Mouse (Mus musculus): Measurements from ENCODE around the gene Prkn. TPM values are rescaled to one million over a fixed set of nuclear protein-coding genes. Genes with fewer than 3 reads are reported as not detected.

Prkn gene
- polyA plus RNA-seq, 1 experiment from 2014 or later: 0.68 TPM

DNA sequence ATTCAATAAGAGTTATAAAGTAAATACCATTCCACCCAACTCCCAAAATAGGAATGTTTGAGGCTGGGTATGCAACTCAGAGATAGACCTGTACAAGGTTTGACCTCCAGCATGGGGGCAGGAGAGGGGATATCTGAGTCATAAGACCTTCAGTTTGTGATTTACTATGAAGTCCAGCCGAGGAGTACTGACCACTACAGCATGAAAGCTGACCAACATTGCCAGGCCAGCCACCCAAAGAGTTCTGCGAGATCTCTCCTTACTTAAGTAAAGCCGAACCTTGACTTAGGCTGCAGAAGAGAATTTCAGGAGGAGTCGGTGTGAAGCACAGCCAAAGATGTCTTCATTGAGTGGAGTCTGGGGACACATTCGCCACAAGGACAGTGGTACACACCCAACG, 1079.4 kb downstream of the Prkn start:
- Histone ChIP-seq H3K4me3 (no peak overlapping the region), H3K36me3 (no peaks in the 10 kb centered on the region), H3K27me3 (ENCODE audit: low read depth, poor library complexity, severe bottlenecking) (peaks cover 14% of the 10 kb centered on the region), H3K27ac (replicated peaks) (no peak overlapping the region), H3K9me3 (replicated peaks) (no peaks in the 10 kb centered on the region), H3K4me1 (no peaks in the 10 kb centered on the region)
- 92% methylated on average over 6 of the region's 6 CpGs for WGBS
- DNase-seq (ENCODE audit: low spot score): no peak

DNA sequence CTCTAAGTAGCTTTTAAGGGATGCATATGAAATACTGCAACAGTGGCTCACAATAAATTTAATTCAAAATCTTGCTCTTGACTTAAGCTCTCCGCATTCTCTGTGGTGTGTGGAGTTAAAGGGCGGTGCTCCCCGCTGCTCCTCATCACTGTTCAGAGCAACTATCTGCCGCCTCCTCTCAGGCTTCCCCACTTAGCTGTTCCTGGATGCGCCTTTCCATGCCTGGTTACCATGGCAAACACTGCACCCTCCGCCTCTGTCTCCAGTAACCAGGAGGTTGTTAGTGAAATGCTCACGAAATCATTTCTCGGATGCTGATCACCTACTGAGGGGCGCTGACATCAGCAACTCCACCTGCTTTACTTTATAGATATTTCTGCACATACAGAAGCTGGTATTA, 1080.8 kb downstream of the Prkn start:
- no peak overlapping the region for H3K27ac ChIP-seq (replicated peaks)
- no peaks in the 10 kb centered on the region for H3K36me3 ChIP-seq
- H3K4me1 ChIP-seq: no peaks in the 10 kb centered on the region
- H3K4me3 ChIP-seq: no peak overlapping the region
- H3K9me3 ChIP-seq (replicated peaks): no peaks in the 10 kb centered on the region
- H3K27me3 ChIP-seq (ENCODE audit: low read depth, poor library complexity, severe bottlenecking): no peaks in the 10 kb centered on the region
- no peak for DNase-seq (ENCODE audit: low spot score)
- 78% methylated on average over 9 of the region's 9 CpGs for WGBS

DNA sequence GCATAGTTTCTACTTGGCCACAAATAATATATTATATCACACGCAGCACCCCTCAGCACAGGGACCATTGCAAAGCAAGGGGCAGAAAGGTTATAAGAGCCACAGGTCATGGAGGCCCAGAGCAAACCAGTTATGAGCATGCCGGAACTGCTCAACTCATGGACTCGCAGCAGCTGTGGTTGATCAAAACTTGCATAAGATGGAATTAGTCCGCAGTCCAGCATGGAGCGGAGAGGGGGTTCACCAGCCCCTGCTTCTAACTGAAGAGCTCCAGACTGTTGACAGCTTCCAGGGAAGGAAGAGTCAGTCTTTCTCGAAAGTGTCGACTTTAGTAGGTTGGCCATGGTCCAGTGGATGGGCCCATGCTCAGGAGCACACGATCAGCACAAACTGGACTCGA, 1083.8 kb downstream of the Prkn start:
- Histone ChIP-seq H3K27me3 (ENCODE audit: low read depth, poor library complexity, severe bottlenecking) (no peaks in the 10 kb centered on the region), H3K9me3 (replicated peaks) (no peaks in the 10 kb centered on the region), H3K27ac (replicated peaks) (no peak overlapping the region), H3K4me1 (no peaks in the 10 kb centered on the region), H3K4me3 (no peak overlapping the region), H3K36me3 (no peaks in the 10 kb centered on the region)
- no peak for DNase-seq (ENCODE audit: low spot score)
- 96% methylated on average over 9 of the region's 9 CpGs for WGBS

DNA sequence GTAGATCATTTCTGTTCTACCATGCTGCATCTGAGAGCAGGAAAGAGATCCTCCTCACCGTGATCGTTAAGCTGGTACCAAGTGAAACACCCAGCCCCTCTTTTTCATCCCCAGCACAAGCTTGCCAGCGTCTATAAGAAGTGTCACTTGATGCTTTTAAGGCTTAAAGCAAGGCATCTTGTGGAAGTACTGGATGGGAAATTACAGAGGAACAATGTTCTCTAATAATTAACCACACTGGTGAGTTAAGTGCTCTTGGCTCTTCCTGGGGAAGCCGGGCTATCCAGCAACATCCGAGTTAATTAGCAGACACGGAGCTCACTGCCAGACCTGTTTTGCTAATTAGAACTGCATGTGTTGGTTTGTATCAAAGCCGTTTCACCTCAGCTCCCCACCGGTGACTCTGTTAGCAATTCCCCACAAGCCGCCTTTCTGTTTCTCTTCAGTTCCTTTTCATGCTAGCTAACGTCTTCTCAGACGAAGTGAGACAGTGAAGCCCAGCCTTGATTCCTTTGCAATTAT, 1086.7 kb downstream of the Prkn start:
- H3K27me3 ChIP-seq (ENCODE audit: low read depth, poor library complexity, severe bottlenecking): no peaks in the 10 kb centered on the region

DNA sequence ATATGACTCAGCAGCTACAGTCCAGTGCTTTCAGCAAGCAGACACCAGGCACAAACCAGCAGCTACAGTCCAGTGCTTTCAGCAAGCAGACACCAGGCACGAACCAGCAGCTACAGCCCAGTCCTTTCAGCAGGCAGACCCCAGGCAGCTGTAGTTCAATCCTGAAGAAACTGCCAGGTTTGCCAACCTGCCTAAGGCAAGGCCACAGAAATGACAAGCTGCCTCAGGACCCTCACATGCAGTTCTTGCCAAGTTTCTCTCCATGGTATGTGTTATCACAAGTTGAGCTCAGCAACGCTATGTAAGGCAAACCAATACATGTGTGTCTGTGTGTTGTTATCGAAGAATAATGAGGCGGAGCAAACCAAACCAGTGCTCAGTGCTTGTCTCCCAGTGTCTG, 1091.5 kb downstream of the Prkn start:
- no peak overlapping the region for H3K27ac ChIP-seq (replicated peaks)
- WGBS: 88% methylated on average over 4 of the region's 4 CpGs
- no peaks in the 10 kb centered on the region for H3K36me3 ChIP-seq
- no peak overlapping the region for H3K4me3 ChIP-seq
- no peaks in the 10 kb centered on the region for H3K4me1 ChIP-seq
- H3K27me3 ChIP-seq (ENCODE audit: low read depth, poor library complexity, severe bottlenecking): no peaks in the 10 kb centered on the region
- H3K9me3 ChIP-seq (replicated peaks): no peaks in the 10 kb centered on the region
- DNase-seq (ENCODE audit: low spot score): no peak

More for the DNA sequence above, 1086.7 kb downstream of the Prkn start:
- WGBS: 63% methylated on average over 11 of the region's 11 CpGs
- Histone ChIP-seq H3K9me3 (replicated peaks) (no peaks in the 10 kb centered on the region), H3K36me3 (no peaks in the 10 kb centered on the region), H3K27ac (replicated peaks) (no peak overlapping the region), H3K4me1 (no peaks in the 10 kb centered on the region), H3K4me3 (no peak overlapping the region)
- no peak for DNase-seq (ENCODE audit: low spot score)

DNA sequence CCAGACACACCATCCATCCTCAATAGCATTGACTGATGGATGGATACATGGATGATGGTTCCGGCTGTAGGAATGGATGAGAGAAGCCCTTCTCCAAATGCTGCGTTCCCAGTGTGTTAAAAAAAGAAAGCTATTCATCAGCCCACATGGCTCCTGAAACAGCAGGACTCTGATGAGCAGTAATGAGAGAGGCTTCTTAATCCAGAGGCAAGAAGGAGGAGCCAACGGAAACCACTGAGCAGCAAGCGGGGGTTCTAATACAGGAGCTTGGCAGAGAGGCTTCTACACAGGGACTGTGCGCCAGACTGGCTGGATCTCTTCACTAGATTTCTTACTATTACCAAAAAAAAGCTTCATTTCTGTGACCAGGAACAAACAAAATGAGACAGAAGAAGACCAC, 1093.6 kb downstream of the Prkn start:
- Histone ChIP-seq H3K27ac (replicated peaks) (no peak overlapping the region), H3K27me3 (ENCODE audit: low read depth, poor library complexity, severe bottlenecking) (no peaks in the 10 kb centered on the region), H3K9me3 (replicated peaks) (no peaks in the 10 kb centered on the region), H3K4me1 (no peaks in the 10 kb centered on the region), H3K36me3 (no peaks in the 10 kb centered on the region), H3K4me3 (no peak overlapping the region)
- 62% methylated on average over 5 of the region's 5 CpGs for WGBS
- DNase-seq (ENCODE audit: low spot score): no peak

DNA sequence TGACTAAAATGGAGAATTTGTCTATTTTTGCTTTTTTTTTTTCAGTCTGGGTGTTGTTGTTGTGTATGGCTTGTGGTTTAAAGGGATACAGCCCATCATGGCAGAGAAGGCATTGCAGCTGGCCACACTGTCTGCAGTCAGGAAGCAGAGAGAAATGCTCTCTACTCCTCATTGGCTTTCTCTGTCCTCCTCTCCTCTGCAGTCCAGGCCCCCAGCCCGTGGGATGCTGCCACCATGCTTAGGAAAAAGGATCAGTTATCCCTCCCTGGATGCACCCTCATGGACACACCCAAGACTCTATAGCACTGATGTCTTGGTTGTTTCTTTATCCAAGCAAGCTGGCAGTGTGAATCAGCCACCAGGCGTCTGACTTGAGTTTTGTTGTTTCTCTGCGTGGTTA, 1107.3 kb downstream of the Prkn start:
- Histone ChIP-seq H3K27ac (replicated peaks) (no peak overlapping the region), H3K27me3 (ENCODE audit: low read depth, poor library complexity, severe bottlenecking) (no peaks in the 10 kb centered on the region), H3K4me3 (no peak overlapping the region), H3K9me3 (replicated peaks) (no peaks in the 10 kb centered on the region), H3K4me1 (peaks cover 8% of the 10 kb centered on the region), H3K36me3 (no peaks in the 10 kb centered on the region)
- WGBS: 88% methylated on average over 3 of the region's 3 CpGs
- DNase-seq (ENCODE audit: low spot score): no peak

DNA sequence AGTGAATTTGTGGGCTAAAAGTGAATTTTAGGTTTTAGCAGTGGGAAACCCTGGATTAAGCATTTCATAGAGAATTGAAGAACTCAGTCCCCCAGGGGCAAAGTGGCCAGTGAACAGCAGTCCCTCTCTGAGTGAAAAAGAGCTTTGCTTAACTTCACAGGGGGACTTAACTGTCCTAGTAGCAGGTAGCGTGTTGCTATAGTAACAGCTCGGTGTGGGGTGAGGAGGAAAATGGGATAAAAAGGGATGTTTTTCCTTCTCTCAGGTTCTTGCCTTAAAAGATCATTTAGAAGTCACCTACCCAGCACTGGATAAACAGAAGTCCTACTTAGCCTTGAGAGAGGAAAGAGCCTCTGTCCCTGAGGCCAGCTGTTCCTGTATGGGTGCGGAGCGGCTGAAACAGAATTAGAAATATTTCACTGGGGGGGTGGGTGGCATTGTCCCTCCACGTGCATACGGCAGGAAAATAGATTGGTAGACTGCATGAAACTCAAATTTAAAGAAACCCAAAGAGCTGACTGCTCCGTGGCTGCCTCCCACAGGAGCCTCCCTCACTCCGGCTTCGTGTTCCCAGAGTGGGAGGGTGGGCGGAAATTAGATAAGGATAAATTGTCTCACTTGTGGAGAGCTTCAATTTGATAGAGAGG, 1109.5 kb downstream of the Prkn start:
- no peak for DNase-seq (ENCODE audit: low spot score)
- H3K27me3 ChIP-seq (ENCODE audit: low read depth, poor library complexity, severe bottlenecking): no peaks in the 10 kb centered on the region
- no peaks in the 10 kb centered on the region for H3K9me3 ChIP-seq (replicated peaks)
- H3K27ac ChIP-seq (replicated peaks): no peak overlapping the region
- H3K4me3 ChIP-seq: no peak overlapping the region
- H3K36me3 ChIP-seq: no peaks in the 10 kb centered on the region
- H3K4me1 ChIP-seq: peaks cover 8% of the 10 kb centered on the region
- 58% methylated on average over 10 of the region's 10 CpGs for whole genome bisulfite sequencing

DNA sequence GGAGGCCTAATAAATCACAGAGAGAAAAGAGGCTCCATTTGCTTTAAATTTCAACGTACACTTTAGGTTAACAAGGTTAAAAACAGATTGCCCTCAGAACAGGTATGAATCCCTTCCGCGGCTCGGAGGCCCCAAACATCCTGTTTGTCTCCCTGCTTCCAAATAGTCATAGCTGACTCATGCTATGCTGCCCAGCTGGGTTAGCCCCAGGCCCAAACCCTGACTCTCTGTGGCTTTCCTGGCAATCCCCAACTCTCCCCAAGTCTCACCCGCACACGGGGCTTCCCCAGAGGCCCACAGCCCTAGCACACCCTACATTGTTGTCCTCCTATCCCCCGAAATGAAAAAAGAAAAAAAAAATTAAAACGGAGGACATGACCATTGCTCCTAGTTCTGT, 1110.0 kb downstream of the Prkn start:
- Histone ChIP-seq H3K36me3 (no peaks in the 10 kb centered on the region), H3K27me3 (ENCODE audit: low read depth, poor library complexity, severe bottlenecking) (no peaks in the 10 kb centered on the region), H3K4me1 (peaks cover 8% of the 10 kb centered on the region), H3K27ac (replicated peaks) (no peak overlapping the region), H3K9me3 (replicated peaks) (no peaks in the 10 kb centered on the region), H3K4me3 (no peak overlapping the region)
- DNase-seq (ENCODE audit: low spot score): no peak
- 79% methylated on average over 8 of the region's 8 CpGs for WGBS

DNA sequence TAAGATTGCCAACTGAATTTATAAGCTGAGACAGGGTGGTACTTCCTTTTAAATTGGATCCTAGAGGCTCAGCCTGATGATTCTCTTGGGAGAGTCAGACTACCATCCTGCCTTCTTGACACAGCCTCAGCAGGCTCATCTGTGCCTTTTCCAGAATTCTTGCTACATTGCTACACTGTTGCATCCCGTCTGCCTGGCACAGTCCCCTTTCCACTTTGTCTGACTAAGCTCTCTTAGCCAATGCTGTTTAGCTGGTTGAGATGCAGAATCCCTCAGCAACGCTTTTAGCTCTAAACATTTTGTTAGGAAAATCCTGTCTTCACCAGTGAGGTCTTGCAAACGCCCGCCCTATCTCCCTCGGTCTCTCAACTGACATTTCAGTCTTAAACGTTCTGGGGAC, 1115.1 kb downstream of the Prkn start:
- 84% methylated on average over 6 of the region's 6 CpGs for WGBS
- Histone ChIP-seq H3K36me3 (no peaks in the 10 kb centered on the region), H3K4me3 (no peak overlapping the region), H3K4me1 (peaks cover 9% of the 10 kb centered on the region), H3K27ac (replicated peaks) (no peak overlapping the region), H3K9me3 (replicated peaks) (0 out of 2 replicates have a peak, but pooled peaks cover 9% of the 10 kb centered on the region), H3K27me3 (ENCODE audit: low read depth, poor library complexity, severe bottlenecking) (no peaks in the 10 kb centered on the region)
- DNase-seq (ENCODE audit: low spot score): no peak

DNA sequence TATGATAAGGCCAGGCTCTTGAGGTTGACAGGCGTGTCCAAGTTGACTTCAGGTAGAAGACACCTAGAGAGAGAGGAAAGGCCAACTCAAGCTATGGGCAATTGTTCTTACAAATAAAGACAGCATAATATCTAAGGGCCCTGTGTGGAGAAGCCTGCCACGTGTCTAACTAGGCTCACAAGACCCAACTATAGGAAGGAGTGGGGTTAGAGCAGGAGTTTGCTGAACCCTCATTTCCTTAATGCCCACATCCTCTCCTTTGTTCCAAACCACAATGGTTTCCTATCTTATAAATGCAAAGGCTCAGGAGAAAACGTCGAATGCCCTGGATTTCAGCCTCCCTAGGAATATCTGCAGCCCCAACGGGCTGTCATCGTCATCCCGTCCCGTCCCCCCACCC, 1120.3 kb downstream of the Prkn start:
- Histone ChIP-seq H3K27ac (replicated peaks) (no peak overlapping the region), H3K9me3 (replicated peaks) (0 out of 2 replicates have a peak, but pooled peaks cover 9% of the 10 kb centered on the region), H3K27me3 (ENCODE audit: low read depth, poor library complexity, severe bottlenecking) (no peaks in the 10 kb centered on the region), H3K4me1 (peaks cover 15% of the 10 kb centered on the region), H3K36me3 (no peaks in the 10 kb centered on the region), H3K4me3 (no peak overlapping the region)
- no peak for DNase-seq (ENCODE audit: low spot score)
- WGBS: 91% methylated on average over 8 of the region's 8 CpGs

DNA sequence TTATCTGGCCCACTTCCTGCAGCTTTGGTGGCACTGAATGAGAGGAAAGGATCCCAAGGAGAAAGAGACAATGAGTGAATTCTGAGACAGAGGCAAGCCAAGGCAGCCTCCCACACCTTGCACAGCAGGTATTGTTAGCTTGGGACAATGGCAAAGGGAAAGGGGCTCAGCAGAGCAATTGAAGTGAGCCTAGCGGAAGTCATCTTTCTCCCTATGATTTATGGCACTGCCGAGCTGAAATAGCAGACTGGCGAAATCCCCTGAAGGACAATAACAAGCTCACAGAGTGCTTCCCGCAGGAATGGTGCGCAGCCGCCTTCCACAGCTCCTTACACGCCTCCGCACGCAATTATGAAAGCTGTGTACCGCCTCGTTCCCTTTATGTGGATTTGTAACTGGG, 1122.6 kb downstream of the Prkn start:
- WGBS: 55% methylated on average over 11 of the region's 11 CpGs
- Histone ChIP-seq H3K9me3 (replicated peaks) (0 out of 2 replicates have a peak, but pooled peaks cover 9% of the 10 kb centered on the region), H3K36me3 (no peaks in the 10 kb centered on the region), H3K27ac (replicated peaks) (no peak overlapping the region), H3K4me3 (no peak overlapping the region), H3K27me3 (ENCODE audit: low read depth, poor library complexity, severe bottlenecking) (no peaks in the 10 kb centered on the region), H3K4me1 (peaks cover 6% of the 10 kb centered on the region)
- DNase-seq (ENCODE audit: low spot score): no peak

DNA sequence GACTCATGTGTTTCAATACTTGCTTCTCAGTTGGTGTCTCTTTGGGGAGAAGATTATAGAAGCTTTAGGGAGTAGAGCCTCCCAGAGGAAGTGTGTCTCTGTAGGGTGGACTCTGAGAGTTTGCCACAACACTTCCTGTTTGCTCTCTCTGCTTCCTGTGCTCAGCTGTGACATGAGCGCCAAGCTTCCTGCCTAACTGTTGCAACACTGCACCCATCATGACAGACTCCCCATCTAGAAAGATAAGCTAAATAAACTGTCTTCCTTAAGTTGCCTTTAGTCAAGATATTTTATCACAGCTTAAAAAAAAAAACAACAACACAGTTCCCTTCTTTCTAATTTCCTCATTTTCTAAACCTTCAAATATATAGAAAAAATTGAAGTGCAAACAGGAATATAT, 1130.0 kb downstream of the Prkn start:
- 78% methylated on average over 1 of the region's 1 CpGs for WGBS
- H3K27me3 ChIP-seq (ENCODE audit: low read depth, poor library complexity, severe bottlenecking): peaks cover 12% of the 10 kb centered on the region; the same call in 1 of the 2 replicates
- H3K4me3 ChIP-seq: no peak overlapping the region

More for the DNA sequence above, 1130.0 kb downstream of the Prkn start:
- DNase-seq (ENCODE audit: low spot score): no peak
- H3K9me3 ChIP-seq (replicated peaks): no peaks in the 10 kb centered on the region
- no peaks in the 10 kb centered on the region for H3K36me3 ChIP-seq
- no peak overlapping the region for H3K27ac ChIP-seq (replicated peaks)
- H3K4me1 ChIP-seq: peaks cover 7% of the 10 kb centered on the region; the same call in 1 of the 2 replicates

Data from midbrain, embryonic 10.5 days (tissue).